Mouse (Mus musculus) limb, embryonic 15.5 days (tissue): ENCODE results near the gene Trpv2. TPM values are rescaled to one million over a fixed set of nuclear protein-coding genes. Genes with fewer than 3 reads are reported as not detected.
A peak's percentile ranks its signal among the peaks of the same experiment; 100 is the strongest.

ENCODE experiments used
- ATAC-seq: fragments of 200-750 bp; cut with Nextera tagmentation; 2 replicates; pipeline ENCODE4 v1.8.0; 2017; ENCODE audit warnings: low read depth, moderate TSS enrichment; ENCODE audit not compliant: insufficient number of reproducible peaks, low FRiP score, low TSS enrichment
- H3K27ac ChIP-seq: fragments of 300-500 bp; sonication (generic); 2 replicates; pipeline ENCODE4 v1.5.1; 2015; ENCODE audit warnings: moderate library complexity, mild to moderate bottlenecking, inconsistent platforms
- H3K27me3 ChIP-seq: fragments of 300-500 bp; sonication (generic); 2 replicates; pipeline ENCODE4 v1.6.1; 2015; ENCODE audit warnings: inconsistent platforms
- H3K36me3 ChIP-seq: fragments of 300-500 bp; sonication (generic); 2 replicates; pipeline ENCODE4 v1.6.1; 2015; ENCODE audit warnings: inconsistent platforms
- H3K4me1 ChIP-seq: fragments of 300-500 bp; sonication (generic); 2 replicates; pipeline ENCODE4 v1.6.1; 2015; ENCODE audit warnings: inconsistent platforms
- H3K4me2 ChIP-seq: fragments of 300-500 bp; sonication (generic); 2 replicates; pipeline ENCODE4 v1.6.1; 2015; ENCODE audit warnings: mild to moderate bottlenecking, inconsistent platforms
- H3K4me3 ChIP-seq: fragments of 300-500 bp; sonication (generic); 2 replicates; pipeline ENCODE4 v1.5.1; 2015; ENCODE audit warnings: mild to moderate bottlenecking, inconsistent platforms
- H3K9ac ChIP-seq: fragments of 300-500 bp; sonication (generic); 2 replicates; pipeline ENCODE4 v1.6.1; 2015; ENCODE audit warnings: inconsistent platforms
- H3K9me3 ChIP-seq: fragments of 300-500 bp; sonication (generic); 2 replicates; pipeline ENCODE4 v1.6.1; 2016; ENCODE audit warnings: inconsistent platforms
- WGBS: fragments of 180-500 bp; shearing (Covaris S2); methylation state at CpG from one replicate; pipeline ENCODE4 v1.1.7; 2015; 5-methylcytosine and 5-hydroxymethylcytosine counted together
- polyA plus RNA-seq: library from polyadenylated mRNA; unstranded; fragments of >200 nt; fragmentation: Nextera tagmentation; extraction: Ambion mirVana; gene quantifications from 2 replicates; pipeline ENCODE4 v1.2.1, GENCODE M21; 2015

Gene Trpv2
- polyA plus RNA-seq, 1 experiment from 2014 or later = 4.1 TPM

DNA sequence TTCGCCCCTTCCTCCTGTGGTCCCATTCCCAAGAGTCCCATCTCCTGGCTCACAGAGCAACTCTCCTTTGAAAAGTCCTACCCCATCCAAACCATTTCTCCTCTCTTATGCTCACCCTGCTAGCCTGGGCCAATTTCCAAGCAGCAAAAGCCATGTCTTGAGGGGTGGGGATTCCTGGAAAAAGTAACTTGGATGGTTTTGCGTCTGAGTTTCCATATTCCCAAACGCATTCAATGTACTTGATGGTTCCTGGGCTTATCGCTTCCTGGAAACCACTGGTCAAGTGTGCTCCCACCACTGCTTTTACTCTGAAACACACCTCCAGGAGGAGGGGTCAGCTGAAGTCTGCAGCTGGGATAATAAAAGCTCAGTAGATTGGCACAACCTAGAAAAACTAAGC lies 64.1 kb downstream of the Trpv2 start:
- 60% methylated on average over 4 of the region's 4 CpGs for WGBS
- Histone ChIP-seq H3K27me3 (no peaks in the 10 kb centered on the region), H3K27ac (peak overlapping the region; percentile 61; the same call in 1 of the 2 replicates), H3K4me3 (no peak overlapping the region), H3K9me3 (no peaks in the 10 kb centered on the region), H3K4me2 (no peak overlapping the region), H3K36me3 (no peaks in the 10 kb centered on the region), H3K4me1 (peaks cover 62% of the 10 kb centered on the region), H3K9ac (no peak overlapping the region)
- ATAC-seq = no peak

DNA sequence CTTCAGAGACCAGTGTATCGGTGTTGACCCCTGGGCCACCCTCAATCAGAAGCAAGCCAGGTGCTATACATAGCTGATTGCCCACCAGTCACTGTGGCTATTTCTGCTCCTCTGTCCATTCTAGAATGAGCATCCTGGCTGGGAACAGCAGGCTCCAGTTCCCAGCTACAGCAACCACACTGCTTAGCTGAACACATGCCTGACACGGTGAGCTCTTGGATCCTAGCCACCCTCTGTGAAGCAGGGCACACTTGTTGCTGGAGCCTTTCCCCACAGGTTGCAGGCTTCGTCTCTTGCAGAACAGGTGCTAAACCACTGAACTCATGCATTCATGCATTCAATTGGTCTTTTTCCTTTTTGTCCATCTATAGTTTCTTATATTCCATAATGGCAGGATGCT lies 66.1 kb downstream of the Trpv2 start:
- Histone ChIP-seq H3K27ac (no peak overlapping the region), H3K4me2 (no peak overlapping the region), H3K27me3 (no peaks in the 10 kb centered on the region), H3K4me3 (no peak overlapping the region), H3K9me3 (no peaks in the 10 kb centered on the region), H3K36me3 (0 out of 2 replicates have a peak, but pooled peaks cover 3% of the 10 kb centered on the region), H3K4me1 (peaks cover 77% of the 10 kb centered on the region), H3K9ac (no peak overlapping the region)
- WGBS = 54% methylated on average over 3 of the region's 3 CpGs
- no peak for ATAC-seq

DNA sequence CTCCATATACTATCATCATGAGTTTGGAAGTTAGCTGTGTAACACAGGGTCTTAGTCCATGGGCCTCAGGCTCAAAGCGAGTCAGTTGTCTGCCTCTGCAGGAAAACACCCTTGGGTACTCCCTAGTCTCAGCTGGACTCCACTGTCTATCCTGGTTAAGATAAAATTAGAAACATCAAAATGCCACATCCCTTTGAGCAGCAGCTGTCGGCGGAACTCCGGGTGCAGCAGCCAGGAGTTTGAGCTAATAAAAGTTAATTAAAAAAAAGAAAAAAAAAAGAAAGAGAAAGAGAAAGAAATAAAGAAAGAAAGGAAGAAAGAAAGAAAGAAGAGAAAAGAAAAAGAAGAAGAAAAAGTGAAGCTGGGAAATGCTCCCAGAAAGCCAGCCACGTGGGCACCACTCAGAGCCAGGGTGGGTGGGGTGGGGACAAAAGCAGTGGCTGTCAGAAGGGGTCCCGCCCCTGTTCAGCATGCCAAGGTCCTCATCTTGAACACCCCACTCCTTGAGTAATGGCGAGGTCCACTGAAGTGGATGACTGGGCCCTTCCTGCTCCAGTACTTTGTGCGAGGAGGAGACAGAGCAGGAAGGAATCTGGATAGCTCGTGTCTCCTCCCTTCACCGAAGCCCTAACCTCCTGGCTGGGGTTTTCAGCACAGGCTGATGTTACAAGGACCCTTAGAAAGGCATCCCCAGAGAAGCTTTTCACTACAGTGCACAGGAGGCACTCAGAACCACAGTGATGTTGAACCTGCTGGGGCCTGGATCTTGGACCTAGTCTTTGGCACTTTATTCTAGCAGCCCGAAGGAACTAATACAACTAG lies 67.9 kb downstream of the Trpv2 start:
- Histone ChIP-seq H3K36me3 (0 out of 2 replicates have a peak, but pooled peaks cover 3% of the 10 kb centered on the region), H3K27ac (peak overlapping the region; percentile 61), H3K4me1 (peaks cover 84% of the 10 kb centered on the region), H3K9me3 (no peaks in the 10 kb centered on the region), H3K9ac (no peak overlapping the region), H3K4me3 (no peak overlapping the region), H3K4me2 (no peak overlapping the region), H3K27me3 (no peaks in the 10 kb centered on the region)
- WGBS = 40% methylated on average over 11 of the region's 11 CpGs
- ATAC-seq = no peak

DNA sequence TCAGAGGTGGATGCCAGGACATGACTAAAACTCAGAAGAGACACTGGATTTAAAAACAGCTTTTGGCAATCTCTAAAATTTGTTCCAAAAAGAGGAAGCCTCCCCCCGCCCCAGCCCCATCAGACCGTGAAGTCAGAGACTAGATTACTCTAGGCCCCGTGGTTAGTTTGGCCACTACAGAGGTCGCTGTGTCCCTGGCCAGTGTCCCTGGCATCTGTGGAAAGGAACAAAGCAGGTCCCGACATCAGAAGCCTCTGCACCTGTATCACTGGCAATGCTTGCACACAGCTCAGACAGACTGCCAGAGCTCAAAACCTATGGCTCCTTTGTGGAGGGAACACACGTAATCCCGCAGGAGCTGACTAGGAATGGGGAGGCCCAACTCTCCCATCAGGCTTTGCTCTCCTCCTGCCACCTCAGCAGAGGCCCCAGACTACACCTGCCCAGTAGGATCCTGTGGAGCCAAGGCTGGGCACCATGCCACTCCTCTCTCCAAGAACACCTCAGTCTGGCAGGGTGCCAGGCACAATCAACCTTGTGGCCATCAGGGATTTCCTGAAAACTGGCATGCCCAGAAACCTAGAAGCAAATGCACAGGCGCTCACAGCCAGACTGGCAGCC lies 68.8 kb downstream of the Trpv2 start:
- no peak overlapping the region for H3K4me3 ChIP-seq
- 59% methylated on average over 8 of the region's 8 CpGs for WGBS
- H3K36me3 ChIP-seq = 0 out of 2 replicates have a peak, but pooled peaks cover 3% of the 10 kb centered on the region
- H3K27ac ChIP-seq = peak overlapping the region; percentile 71
- no peaks in the 10 kb centered on the region for H3K27me3 ChIP-seq
- no peak overlapping the region for H3K9ac ChIP-seq
- no peaks in the 10 kb centered on the region for H3K9me3 ChIP-seq
- no peak overlapping the region for H3K4me2 ChIP-seq
- peaks cover 84% of the 10 kb centered on the region for H3K4me1 ChIP-seq
- no peak for ATAC-seq

DNA sequence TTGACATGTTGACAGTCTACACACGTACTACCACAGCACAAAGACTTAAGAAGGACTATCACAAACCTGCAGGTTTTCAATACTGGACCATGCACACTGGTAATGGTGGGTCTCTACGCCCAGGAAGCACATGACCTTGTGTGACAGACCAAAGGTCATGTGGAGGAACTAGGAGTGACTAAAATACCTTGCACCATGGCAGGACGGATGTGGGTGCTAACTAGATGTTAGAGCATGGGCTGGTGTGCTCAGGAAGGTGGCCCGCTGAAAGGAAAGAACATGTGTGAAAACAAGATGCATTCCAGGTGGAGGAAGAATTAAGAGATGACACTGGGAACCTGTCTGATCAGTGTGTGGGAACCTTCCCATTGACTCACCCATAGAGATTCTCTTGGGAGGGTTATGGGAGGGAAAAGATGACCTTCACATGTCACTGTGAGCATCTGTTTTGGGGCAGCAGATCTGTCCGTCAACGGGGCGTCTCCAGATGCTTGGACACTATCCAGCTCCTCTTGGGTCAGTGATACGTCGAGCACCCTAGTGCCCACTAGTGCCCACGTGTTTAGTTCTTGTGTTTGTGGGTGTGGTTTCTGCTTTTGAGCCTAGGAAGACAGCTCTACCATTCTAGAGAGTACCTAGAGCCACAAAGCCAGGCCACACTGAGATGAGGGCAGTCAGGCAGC lies 69.5 kb downstream of the Trpv2 start:
- H3K27ac ChIP-seq = no peak overlapping the region
- H3K27me3 ChIP-seq = no peaks in the 10 kb centered on the region
- no peak for ATAC-seq
- no peak overlapping the region for H3K4me2 ChIP-seq
- H3K4me3 ChIP-seq = no peak overlapping the region
- H3K9me3 ChIP-seq = no peaks in the 10 kb centered on the region
- 81% methylated on average over 10 of the region's 10 CpGs for WGBS
- no peak overlapping the region for H3K9ac ChIP-seq
- H3K36me3 ChIP-seq = 0 out of 2 replicates have a peak, but pooled peaks cover 3% of the 10 kb centered on the region
- H3K4me1 ChIP-seq = peaks cover 77% of the 10 kb centered on the region

DNA sequence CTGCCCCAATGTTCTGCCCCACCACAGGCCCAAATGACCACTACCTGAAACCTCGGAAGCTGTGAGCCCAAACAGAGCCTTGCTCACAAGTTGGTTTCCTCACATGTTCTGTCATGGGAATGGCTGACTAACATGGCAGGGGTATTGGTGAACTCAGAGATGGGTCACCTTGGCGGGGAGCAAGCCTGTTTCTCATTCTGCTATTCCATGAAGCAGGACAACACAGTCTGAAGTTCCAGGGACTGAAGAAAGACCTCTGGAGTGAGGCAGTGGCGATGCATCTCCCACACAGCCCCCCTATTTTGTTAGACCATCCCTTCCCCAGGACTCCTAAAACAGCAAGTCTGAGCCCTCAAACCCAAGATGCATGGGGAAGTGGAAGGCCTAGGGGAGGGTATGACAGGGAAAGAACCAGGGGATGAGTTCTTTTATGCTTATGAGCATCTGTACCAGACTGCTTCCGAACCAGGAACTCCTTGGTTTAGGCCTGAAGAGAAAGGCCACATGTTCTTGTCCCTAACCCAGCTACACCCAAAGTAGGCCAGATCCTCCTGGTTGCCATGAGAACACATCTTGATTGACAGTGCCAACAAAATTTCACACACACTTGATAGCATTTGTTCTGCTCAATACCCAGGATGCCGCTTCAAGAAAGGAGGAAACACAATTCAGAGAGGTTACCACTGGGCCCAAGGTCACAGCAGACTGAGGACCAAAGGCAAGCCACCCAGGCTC lies 70.5 kb downstream of the Trpv2 start:
- no peak overlapping the region; the same call in 1 of the 2 replicates for H3K4me2 ChIP-seq
- no peak overlapping the region for H3K9ac ChIP-seq
- no peaks in the 10 kb centered on the region for H3K9me3 ChIP-seq
- H3K4me3 ChIP-seq = 0 out of 2 replicates have a peak overlapping the region, but pooled peaks have one; percentile 77
- peak overlapping the region; percentile 83 for H3K27ac ChIP-seq
- 0 out of 2 replicates have a peak, but pooled peaks cover 3% of the 10 kb centered on the region for H3K36me3 ChIP-seq
- WGBS = 92% methylated on average over 5 of the region's 5 CpGs
- H3K27me3 ChIP-seq = no peaks in the 10 kb centered on the region
- no peak for ATAC-seq
- peaks cover 72% of the 10 kb centered on the region for H3K4me1 ChIP-seq

DNA sequence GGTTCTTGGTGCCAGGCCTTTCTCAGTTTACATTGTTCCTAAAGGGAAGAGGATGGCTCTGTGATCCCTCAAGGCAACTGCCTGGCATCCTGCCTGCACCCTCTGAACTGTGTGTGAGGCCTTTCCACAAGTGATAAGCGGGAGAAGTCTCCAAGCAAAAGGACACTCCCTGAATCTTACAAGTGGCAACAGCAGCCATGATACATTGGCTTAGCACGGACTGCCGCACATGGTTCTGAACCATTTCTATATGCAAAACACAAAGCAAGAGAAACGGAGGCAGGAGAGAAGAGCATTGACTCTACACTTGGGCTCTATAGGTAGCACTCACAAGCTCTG lies 71.0 kb downstream of the Trpv2 start:
- Histone ChIP-seq H3K4me2 (peak overlapping the region; percentile 90; the same call in 1 of the 2 replicates), H3K27ac (peak overlapping the region; percentile 83), H3K4me3 (peak overlapping the region; percentile 77; the same call in 1 of the 2 replicates), H3K4me1 (peaks cover 69% of the 10 kb centered on the region), H3K9ac (no peak overlapping the region), H3K27me3 (no peaks in the 10 kb centered on the region), H3K9me3 (no peaks in the 10 kb centered on the region), H3K36me3 (0 out of 2 replicates have a peak, but pooled peaks cover 3% of the 10 kb centered on the region)
- ATAC-seq = no peak
- WGBS = 80% methylated on average over 4 of the region's 4 CpGs

DNA sequence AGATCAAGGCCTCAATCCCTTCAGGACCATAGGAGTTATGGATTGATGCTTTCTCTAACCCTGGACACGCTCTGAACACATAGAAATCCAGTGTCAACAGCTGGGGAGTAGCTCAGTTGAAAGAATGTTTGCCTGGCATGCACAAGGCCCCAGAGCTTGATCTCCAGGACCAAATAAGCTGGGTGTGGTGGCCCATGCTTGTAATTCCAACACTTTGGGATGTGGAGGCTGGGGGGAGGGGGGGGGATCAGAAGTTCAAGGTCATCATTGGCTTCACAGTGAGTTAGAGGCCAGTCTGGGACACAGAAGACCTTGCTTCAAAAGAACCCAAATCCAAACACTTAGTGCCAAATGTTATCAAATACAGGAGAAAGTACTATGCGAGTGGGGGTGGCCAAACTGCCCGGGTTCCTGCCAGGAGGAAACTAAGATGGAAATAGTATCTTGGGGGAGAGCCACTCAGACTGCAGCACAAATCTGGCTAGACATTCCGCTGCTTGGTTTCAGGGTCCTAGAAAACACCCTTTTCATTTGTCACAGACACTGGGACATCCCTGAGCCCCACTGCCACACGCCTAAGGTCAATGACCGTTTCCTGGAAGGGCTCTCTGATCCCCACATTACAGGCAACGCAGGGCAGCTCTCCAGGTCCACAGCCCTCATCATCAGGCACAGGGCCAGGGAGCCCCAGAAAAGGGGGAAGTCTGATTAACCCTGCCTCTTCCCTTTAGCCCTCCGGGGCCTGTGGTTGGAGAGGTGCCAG lies 71.6 kb downstream of the Trpv2 start:
- no peak for ATAC-seq
- peak overlapping the region; percentile 83 for H3K27ac ChIP-seq
- H3K4me2 ChIP-seq = peak overlapping the region; percentile 90
- 17% methylated on average over 8 of the region's 8 CpGs for whole genome bisulfite sequencing
- H3K4me1 ChIP-seq = peaks cover 75% of the 10 kb centered on the region
- H3K9me3 ChIP-seq = no peaks in the 10 kb centered on the region
- H3K27me3 ChIP-seq = no peaks in the 10 kb centered on the region
- no peak overlapping the region for H3K9ac ChIP-seq
- peak overlapping the region; percentile 77 for H3K4me3 ChIP-seq
- 0 out of 2 replicates have a peak, but pooled peaks cover 3% of the 10 kb centered on the region for H3K36me3 ChIP-seq

DNA sequence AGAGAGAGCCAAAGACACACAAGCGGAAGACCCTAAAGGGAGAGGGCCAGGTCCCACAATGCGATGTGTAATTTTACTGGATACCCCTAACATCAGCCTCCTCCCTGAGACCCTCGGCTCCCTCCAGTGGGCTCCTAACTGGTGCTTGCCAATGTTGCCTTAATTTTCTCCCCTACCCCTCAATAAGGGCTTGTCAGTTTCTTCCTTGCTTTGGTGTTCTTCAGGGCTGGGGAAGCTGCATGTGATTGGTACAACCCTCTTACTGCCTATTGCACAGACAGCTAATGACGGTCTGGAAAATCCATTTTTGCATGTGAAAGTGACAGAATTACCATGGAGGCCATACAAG lies 72.2 kb downstream of the Trpv2 start:
- ATAC-seq = no peak
- peak overlapping the region; percentile 90 for H3K4me2 ChIP-seq
- 0 out of 2 replicates have a peak, but pooled peaks cover 3% of the 10 kb centered on the region for H3K36me3 ChIP-seq
- H3K9me3 ChIP-seq = no peaks in the 10 kb centered on the region
- H3K9ac ChIP-seq = no peak overlapping the region
- H3K4me1 ChIP-seq = peaks cover 74% of the 10 kb centered on the region
- H3K27ac ChIP-seq = peak overlapping the region; percentile 83
- no peaks in the 10 kb centered on the region for H3K27me3 ChIP-seq
- peak overlapping the region; percentile 77 for H3K4me3 ChIP-seq
- WGBS = 14% methylated on average over 4 of the region's 4 CpGs

DNA sequence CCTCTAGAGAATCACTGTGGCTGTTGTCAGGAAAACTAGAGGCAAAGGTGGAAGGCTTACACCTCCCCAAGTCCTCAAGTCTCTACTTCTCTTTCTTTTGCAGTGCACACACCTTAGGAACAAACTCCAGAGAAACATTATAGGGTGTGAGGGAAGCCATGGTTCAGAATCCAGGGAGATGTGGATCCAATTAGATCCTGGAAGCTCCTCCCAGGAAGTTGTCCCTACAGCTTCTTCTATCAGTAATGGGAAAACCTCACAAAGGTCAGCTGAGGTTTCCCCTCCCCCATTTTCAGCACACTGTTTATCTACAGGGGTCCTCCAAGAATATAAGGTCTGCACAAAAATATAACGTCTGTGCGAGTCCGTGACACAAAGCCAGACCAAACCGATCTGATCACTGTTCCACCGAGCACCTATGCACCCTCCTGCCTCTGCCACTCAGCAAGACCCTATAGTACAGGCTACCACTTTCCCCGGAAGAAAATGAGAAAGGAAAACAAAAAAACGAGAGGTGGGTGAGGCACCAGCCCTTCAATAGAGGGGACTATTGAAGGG lies 72.8 kb downstream of the Trpv2 start:
- Histone ChIP-seq H3K4me2 (peak overlapping the region; percentile 90), H3K36me3 (0 out of 2 replicates have a peak, but pooled peaks cover 3% of the 10 kb centered on the region), H3K4me1 (peaks cover 68% of the 10 kb centered on the region), H3K9me3 (no peaks in the 10 kb centered on the region), H3K4me3 (peak overlapping the region; percentile 77), H3K27ac (peak overlapping the region; percentile 83), H3K27me3 (no peaks in the 10 kb centered on the region), H3K9ac (no peak overlapping the region)
- 39% methylated on average over 7 of the region's 7 CpGs for WGBS
- no peak for ATAC-seq
